Mouse (Mus musculus) forebrain, embryonic 16.5 days (tissue): ENCODE data around the gene Sytl3. TPM values are rescaled to one million over a fixed set of nuclear protein-coding genes. Genes with fewer than 3 reads are reported as not detected.

ENCODE experiments used
- ATAC-seq: fragments of 200-750 bp; cut with Nextera tagmentation; 2 replicates; pipeline ENCODE4 v1.8.0; 2017; ENCODE audit warnings: mild to moderate bottlenecking, moderate library complexity
- H3K27ac ChIP-seq: fragments of 300-500 bp; sonication (generic); 2 replicates; pipeline ENCODE4 v1.5.1; 2014; ENCODE audit warnings: low read length, control low read depth
- H3K27me3 ChIP-seq: fragments of 300-500 bp; sonication (generic); replicated peaks from 2 replicates; pipeline ENCODE4 v1.6.1; 2014; ENCODE audit warnings: low read length; ENCODE audit not compliant: control insufficient read depth, insufficient read depth
- H3K36me3 ChIP-seq: fragments of 300-500 bp; sonication (generic); 2 replicates; pipeline ENCODE4 v1.6.1; 2014; ENCODE audit not compliant: control insufficient read depth, insufficient read depth
- H3K4me1 ChIP-seq: fragments of 300-500 bp; sonication (generic); replicated peaks from 2 replicates; pipeline ENCODE4 v1.6.1; 2014; ENCODE audit warnings: low read length; ENCODE audit not compliant: control insufficient read depth, insufficient read depth
- H3K4me2 ChIP-seq: fragments of 300-500 bp; sonication (generic); 2 replicates; pipeline ENCODE4 v1.6.1; 2014; ENCODE audit warnings: mild to moderate bottlenecking, low read length, control low read depth
- H3K4me3 ChIP-seq: fragments of 300-500 bp; sonication (generic); replicated peaks from 2 replicates; pipeline ENCODE4 v1.5.1; 2014; ENCODE audit warnings: mild to moderate bottlenecking, low read length, control low read depth
- H3K9ac ChIP-seq: fragments of 300-500 bp; sonication (generic); replicated peaks from 2 replicates; pipeline ENCODE4 v1.6.1; 2014; ENCODE audit warnings: low read depth, low read length, control low read depth
- H3K9me3 ChIP-seq: fragments of 300-500 bp; sonication (generic); 2 replicates; pipeline ENCODE4 v1.6.1; 2016; ENCODE audit warnings: low read length; ENCODE audit not compliant: control insufficient read depth
- WGBS: fragments of 180-500 bp; shearing (Covaris S2); extraction: QIAGEN DNeasy Blood & Tissue Kit; methylation state at CpG from one replicate; pipeline ENCODE4 v1.1.7; 2014; 5-methylcytosine and 5-hydroxymethylcytosine counted together
- polyA plus RNA-seq: library from polyadenylated mRNA; unstranded; fragments of >200 nt; fragmentation: Nextera tagmentation; extraction: Ambion mirVana; gene quantifications from 2 replicates; pipeline ENCODE4 v1.2.1, GENCODE M21; 2015

Gene Sytl3
- polyA plus RNA-seq, 1 experiment from 2014 or later: 0.30 TPM

GRCm38 (mm10) chr17:6765886-6766285 lies 107.0 kb downstream of the Sytl3 start:
- no peak overlapping the region for H3K9ac ChIP-seq
- H3K9me3 ChIP-seq: no peaks in the 10 kb centered on the region
- ATAC-seq: no peak
- no peak overlapping the region for H3K4me3 ChIP-seq
- H3K27ac ChIP-seq: no peak overlapping the region
- no peak overlapping the region for H3K4me2 ChIP-seq
- H3K36me3 ChIP-seq: no peaks in the 10 kb centered on the region
- H3K4me1 ChIP-seq: peaks cover 31% of the 10 kb centered on the region
- WGBS: 39% methylated on average over 2 of the region's 2 CpGs
- no peaks in the 10 kb centered on the region for H3K27me3 ChIP-seq

GRCm38 (mm10) chr17:6766823-6767222 lies 107.9 kb downstream of the Sytl3 start:
- no peaks in the 10 kb centered on the region for H3K27me3 ChIP-seq
- no peak for ATAC-seq
- no peak overlapping the region for H3K9ac ChIP-seq
- H3K4me1 ChIP-seq: peaks cover 31% of the 10 kb centered on the region
- no peaks in the 10 kb centered on the region for H3K36me3 ChIP-seq
- WGBS: 86% methylated on average over 4 of the region's 4 CpGs
- H3K27ac ChIP-seq: no peak overlapping the region
- H3K9me3 ChIP-seq: no peaks in the 10 kb centered on the region
- no peak overlapping the region for H3K4me3 ChIP-seq
- H3K4me2 ChIP-seq: no peak overlapping the region

DNA sequence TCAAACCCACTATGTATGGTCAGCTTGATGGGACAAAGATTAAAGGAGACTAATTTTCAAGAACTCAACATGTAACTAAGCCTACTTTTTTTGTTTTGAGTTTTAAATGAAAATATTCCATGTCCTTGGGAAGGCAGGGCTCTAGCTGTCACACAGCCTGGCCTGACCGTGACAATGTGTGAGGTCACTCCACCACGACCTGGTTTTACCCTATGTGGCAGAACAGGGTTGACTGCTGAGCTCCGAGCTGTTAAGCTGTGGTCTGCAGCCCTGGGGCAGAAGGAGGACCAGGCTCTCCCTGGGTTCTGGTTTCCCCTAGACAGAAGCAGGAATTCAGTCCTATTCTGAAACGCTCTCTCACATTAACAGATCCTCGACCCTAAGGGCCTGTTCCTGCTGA lies 108.9 kb downstream of the Sytl3 start:
- Histone ChIP-seq H3K4me2 (no peak overlapping the region), H3K4me3 (no peak overlapping the region), H3K9me3 (no peaks in the 10 kb centered on the region), H3K4me1 (peaks cover 27% of the 10 kb centered on the region), H3K27me3 (no peaks in the 10 kb centered on the region), H3K27ac (no peak overlapping the region), H3K36me3 (no peaks in the 10 kb centered on the region), H3K9ac (no peak overlapping the region)
- WGBS: 81% methylated on average over 5 of the region's 5 CpGs
- no peak for ATAC-seq

GRCm38 (mm10) chr17:6768301-6768788 lies 109.5 kb downstream of the Sytl3 start:
- Histone ChIP-seq H3K9ac (no peak overlapping the region), H3K36me3 (no peaks in the 10 kb centered on the region), H3K4me2 (no peak overlapping the region), H3K4me3 (no peak overlapping the region), H3K27me3 (no peaks in the 10 kb centered on the region), H3K4me1 (peaks cover 22% of the 10 kb centered on the region), H3K27ac (no peak overlapping the region), H3K9me3 (no peaks in the 10 kb centered on the region)
- no peak for ATAC-seq
- WGBS: 87% methylated on average over 5 of the region's 5 CpGs

GRCm38 (mm10) chr17:6769602-6770001 lies 110.7 kb downstream of the Sytl3 start:
- Histone ChIP-seq H3K27ac (no peak overlapping the region), H3K4me3 (no peak overlapping the region), H3K9ac (no peak overlapping the region), H3K4me1 (peaks cover 12% of the 10 kb centered on the region; the same call in 1 of the 2 replicates), H3K36me3 (no peaks in the 10 kb centered on the region), H3K27me3 (no peaks in the 10 kb centered on the region), H3K4me2 (no peak overlapping the region), H3K9me3 (no peaks in the 10 kb centered on the region)
- ATAC-seq: no peak
- WGBS: 63% methylated on average over 4 of the region's 4 CpGs

DNA sequence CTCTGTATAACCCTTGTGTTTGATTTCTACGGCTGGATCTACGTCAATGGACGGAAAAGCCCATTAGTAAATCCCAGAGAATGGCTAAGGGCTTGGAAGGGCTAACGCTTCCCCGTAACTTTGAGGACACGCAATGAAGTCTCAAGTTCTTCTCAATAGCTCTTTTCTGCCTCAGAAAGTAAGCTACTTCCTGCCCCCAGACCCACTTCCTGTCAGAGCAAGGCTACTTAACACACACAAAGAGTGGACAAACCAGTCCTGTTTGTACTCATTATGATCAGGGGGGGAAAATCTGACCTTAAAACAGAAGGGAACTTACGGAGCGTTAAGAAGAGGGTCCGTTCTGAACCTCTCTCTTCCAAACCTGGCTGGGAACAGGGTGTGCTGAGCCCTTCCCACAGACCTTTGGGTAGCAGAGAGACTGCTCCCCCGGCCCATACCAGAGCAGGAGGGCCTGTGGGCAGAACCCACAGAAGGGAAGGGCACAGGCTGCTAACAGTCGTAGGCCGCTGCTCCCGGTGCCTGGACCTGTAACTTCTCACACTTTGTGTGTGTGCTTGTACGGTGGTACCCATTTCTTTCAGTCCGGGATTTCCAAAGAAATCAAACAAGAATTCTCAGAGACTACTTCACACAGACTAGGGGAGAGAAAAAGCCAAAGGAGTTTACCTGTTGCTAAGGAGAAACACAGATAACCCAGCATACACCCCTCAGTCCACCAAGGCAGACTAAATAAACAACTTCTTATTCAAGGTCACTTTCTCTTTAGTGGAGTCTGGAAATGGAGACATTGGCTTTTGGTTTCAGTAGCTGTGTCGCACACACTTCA lies 113.0 kb downstream of the Sytl3 start:
- WGBS: 85% methylated on average over 16 of the region's 16 CpGs
- Histone ChIP-seq H3K4me2 (no peak overlapping the region), H3K27ac (no peak overlapping the region), H3K36me3 (no peaks in the 10 kb centered on the region), H3K9me3 (no peaks in the 10 kb centered on the region), H3K9ac (no peak overlapping the region), H3K4me1 (peaks cover 15% of the 10 kb centered on the region), H3K27me3 (no peaks in the 10 kb centered on the region), H3K4me3 (no peak overlapping the region)
- no peak for ATAC-seq

DNA sequence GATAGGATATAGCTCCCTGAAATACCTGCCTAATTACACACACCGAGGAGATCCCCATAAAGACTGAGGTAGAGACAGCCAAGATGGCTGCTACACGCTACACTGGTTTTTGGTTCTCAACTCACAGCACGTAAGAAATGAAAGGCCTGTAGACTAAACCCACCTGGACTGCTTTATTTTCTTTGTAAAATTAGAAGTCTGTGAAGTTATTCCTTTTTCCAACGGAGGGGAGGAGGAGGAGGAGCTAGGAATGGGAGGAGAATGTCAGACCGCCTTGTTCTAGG lies 113.5 kb downstream of the Sytl3 start:
- no peaks in the 10 kb centered on the region for H3K9me3 ChIP-seq
- 79% methylated on average over 5 of the region's 5 CpGs for WGBS
- no peak overlapping the region for H3K4me3 ChIP-seq
- H3K27me3 ChIP-seq: no peaks in the 10 kb centered on the region
- H3K27ac ChIP-seq: no peak overlapping the region
- no peaks in the 10 kb centered on the region for H3K36me3 ChIP-seq
- H3K9ac ChIP-seq: no peak overlapping the region
- peaks cover 19% of the 10 kb centered on the region for H3K4me1 ChIP-seq
- no peak for ATAC-seq
- H3K4me2 ChIP-seq: no peak overlapping the region

DNA sequence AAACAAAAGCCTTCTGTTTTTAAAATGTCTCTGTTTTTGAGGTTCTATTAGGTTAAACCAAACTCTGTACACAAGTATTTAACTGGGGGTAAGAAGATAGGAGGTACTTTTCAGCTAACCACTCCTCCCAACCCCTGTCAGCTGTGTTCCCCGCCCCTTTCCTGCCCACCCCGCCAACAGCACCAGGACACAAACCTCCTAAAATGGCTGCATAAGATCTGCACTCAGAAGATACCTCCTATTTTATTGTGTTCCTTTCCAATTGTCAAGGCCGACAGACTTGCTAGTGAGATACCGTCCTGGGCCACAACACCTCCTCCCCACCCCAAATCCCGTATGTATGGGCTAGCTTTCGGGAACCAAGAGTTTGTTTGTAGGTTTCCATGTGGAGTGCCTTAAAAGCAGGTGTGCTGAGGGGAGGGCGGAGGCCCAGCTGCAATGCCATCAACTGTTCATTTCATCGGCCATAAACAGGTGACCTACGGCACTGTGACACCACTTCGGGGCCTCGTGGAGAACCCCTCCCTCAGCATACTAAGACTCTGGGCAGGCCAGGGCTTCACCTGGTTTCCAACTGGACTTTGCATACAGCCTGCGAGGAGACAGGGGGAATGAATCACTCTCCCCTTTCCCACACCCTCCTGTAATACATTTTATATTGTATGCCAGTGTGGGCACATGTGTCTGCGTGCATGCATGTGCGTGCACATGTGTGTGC lies 114.5 kb downstream of the Sytl3 start:
- 91% methylated on average over 14 of the region's 14 CpGs for WGBS
- H3K27me3 ChIP-seq: no peaks in the 10 kb centered on the region

DNA sequence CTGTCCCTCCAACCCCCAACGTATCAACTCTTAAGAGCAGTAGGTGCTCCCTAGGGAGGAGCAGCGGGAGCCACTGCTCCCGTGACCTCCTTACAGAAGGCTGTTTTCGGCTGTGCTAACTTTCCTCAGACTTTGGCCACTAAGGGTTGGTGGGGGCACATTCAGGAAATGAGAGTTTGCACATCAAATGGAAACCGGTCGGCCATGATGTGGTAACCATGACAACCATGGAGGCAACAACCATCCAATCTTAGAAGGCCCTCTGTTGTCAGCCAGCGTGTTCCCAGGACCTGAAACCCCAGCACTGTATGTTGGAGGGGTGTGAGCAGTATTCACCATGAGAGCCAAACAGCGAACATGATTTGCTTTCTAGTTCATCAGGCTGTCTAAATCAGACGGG lies 116.3 kb downstream of the Sytl3 start:
- no peak overlapping the region for H3K9ac ChIP-seq
- no peak for ATAC-seq
- H3K27me3 ChIP-seq: no peaks in the 10 kb centered on the region
- H3K4me3 ChIP-seq: no peak overlapping the region
- H3K4me2 ChIP-seq: no peak overlapping the region
- H3K27ac ChIP-seq: no peak overlapping the region
- WGBS: 71% methylated on average over 9 of the region's 9 CpGs
- peaks cover 30% of the 10 kb centered on the region for H3K4me1 ChIP-seq
- H3K9me3 ChIP-seq: no peaks in the 10 kb centered on the region
- H3K36me3 ChIP-seq: no peaks in the 10 kb centered on the region

More for the DNA sequence above, 114.5 kb downstream of the Sytl3 start:
- no peaks in the 10 kb centered on the region for H3K9me3 ChIP-seq
- no peak overlapping the region for H3K4me2 ChIP-seq
- peaks cover 23% of the 10 kb centered on the region for H3K4me1 ChIP-seq
- H3K9ac ChIP-seq: no peak overlapping the region
- no peak overlapping the region for H3K27ac ChIP-seq
- ATAC-seq: no peak
- no peaks in the 10 kb centered on the region for H3K36me3 ChIP-seq
- H3K4me3 ChIP-seq: no peak overlapping the region
